Mouse (Mus musculus): ENCODE measurements at regions not wholly inside any gene's neighbourhood (a gene's known extent, or its start where the extent isn't known, plus 50 kb on each side); places are given as distances from the start of the nearest gene placed in this dataset.

- 82% methylated on average over 5 of the region's 5 CpGs for WGBS
- H3K4me1 ChIP-seq: peaks cover 5% of the 10 kb centered on the region; the same call in 1 of the 2 replicates
- H3K4me3 ChIP-seq: no peak overlapping the region
- no peak overlapping the region for H3K9ac ChIP-seq
- no peaks in the 10 kb centered on the region for H3K36me3 ChIP-seq
- H3K27ac ChIP-seq: no peak overlapping the region
- ATAC-seq (ENCODE audit: low FRiP score, low read depth): no peak
- H3K27me3 ChIP-seq: no peaks in the 10 kb centered on the region
- no peak overlapping the region for H3K4me2 ChIP-seq (replicated peaks)
- 0 out of 2 replicates have a peak, but pooled peaks cover 4% of the 10 kb centered on the region for H3K9me3 ChIP-seq
These were observed 363.4 kb upstream of the Dynlrb2 start for GRCm38 (mm10) chr8:116141363-116141762.

- peaks cover 5% of the 10 kb centered on the region; the same call in 1 of the 2 replicates for H3K4me1 ChIP-seq
- no peak overlapping the region for H3K27ac ChIP-seq
- H3K4me3 ChIP-seq: no peak overlapping the region
- no peaks in the 10 kb centered on the region for H3K9me3 ChIP-seq
- H3K9ac ChIP-seq: no peak overlapping the region
- ATAC-seq (ENCODE audit: low FRiP score, low read depth): no peak
- no peak overlapping the region for H3K4me2 ChIP-seq (replicated peaks)
- H3K27me3 ChIP-seq: no peaks in the 10 kb centered on the region
- 93% methylated on average over 1 of the region's 1 CpGs for WGBS
- no peaks in the 10 kb centered on the region for H3K36me3 ChIP-seq
These were observed 364.8 kb upstream of the Dynlrb2 start for GRCm38 (mm10) chr8:116139934-116140333.

- ATAC-seq (ENCODE audit: low FRiP score, low read depth): no peak
- Histone ChIP-seq H3K36me3 (no peaks in the 10 kb centered on the region), H3K4me1 (no peaks in the 10 kb centered on the region), H3K9me3 (no peaks in the 10 kb centered on the region), H3K27me3 (peaks cover 4% of the 10 kb centered on the region; the same call in 1 of the 2 replicates), H3K27ac (no peak overlapping the region), H3K4me3 (no peak overlapping the region), H3K9ac (no peak overlapping the region), H3K4me2 (replicated peaks) (no peak overlapping the region)
- WGBS: 65% methylated on average over 2 of the region's 2 CpGs
These were observed 367.0 kb upstream of the Dynlrb2 start for GRCm38 (mm10) chr8:116137765-116138164.

- no peak overlapping the region for H3K4me2 ChIP-seq (replicated peaks)
- H3K4me3 ChIP-seq: no peak overlapping the region
- no peak for ATAC-seq (ENCODE audit: low FRiP score, low read depth)
- no peak overlapping the region for H3K9ac ChIP-seq
- no peaks in the 10 kb centered on the region for H3K4me1 ChIP-seq
- 87% methylated on average over 2 of the region's 2 CpGs for WGBS
- no peaks in the 10 kb centered on the region for H3K36me3 ChIP-seq
- H3K9me3 ChIP-seq: no peaks in the 10 kb centered on the region
- H3K27me3 ChIP-seq: peaks cover 7% of the 10 kb centered on the region; the same call in 1 of the 2 replicates
- no peak overlapping the region for H3K27ac ChIP-seq
These were observed 371.3 kb upstream of the Dynlrb2 start for GRCm38 (mm10) chr8:116133503-116133902.

GRCm38 (mm10) chr8:116133084-116133483 lies 371.7 kb upstream of the Dynlrb2 start:
- H3K27ac ChIP-seq: no peak overlapping the region
- peaks cover 7% of the 10 kb centered on the region; the same call in 1 of the 2 replicates for H3K27me3 ChIP-seq
- no peak overlapping the region for H3K4me2 ChIP-seq (replicated peaks)
- no peak overlapping the region for H3K9ac ChIP-seq
- no peaks in the 10 kb centered on the region for H3K9me3 ChIP-seq
- H3K4me3 ChIP-seq: no peak overlapping the region
- H3K36me3 ChIP-seq: no peaks in the 10 kb centered on the region
- ATAC-seq (ENCODE audit: low FRiP score, low read depth): no peak
- no peaks in the 10 kb centered on the region for H3K4me1 ChIP-seq
- 86% methylated on average over 3 of the region's 3 CpGs for WGBS

- Histone ChIP-seq H3K9ac (no peak overlapping the region), H3K27ac (peak overlapping the region; percentile 52; the same call in 1 of the 2 replicates), H3K9me3 (no peaks in the 10 kb centered on the region), H3K4me1 (peaks cover 36% of the 10 kb centered on the region), H3K4me3 (no peak overlapping the region), H3K27me3 (peaks cover 16% of the 10 kb centered on the region; the same call in 1 of the 2 replicates), H3K4me2 (replicated peaks) (peak overlapping the region; percentile 44), H3K36me3 (no peaks in the 10 kb centered on the region)
- peak; percentile 66; the same call in 1 of the 2 replicates for ATAC-seq (ENCODE audit: low FRiP score, low read depth)
- WGBS: 16% methylated on average over 13 of the region's 13 CpGs
These were observed 384.7 kb upstream of the Dynlrb2 start for GRCm38 (mm10) chr8:116120067-116120466.

- ATAC-seq (ENCODE audit: low FRiP score, low read depth): no peak
- WGBS: 83% methylated on average over 2 of the region's 2 CpGs
These were observed 386.9 kb upstream of the Dynlrb2 start for GRCm38 (mm10) chr8:116117919-116118318.

GRCm38 (mm10) chr8:116116625-116117024 lies 388.1 kb upstream of the Dynlrb2 start:
- Histone ChIP-seq H3K9ac (no peak overlapping the region), H3K27me3 (peaks cover 13% of the 10 kb centered on the region), H3K9me3 (no peaks in the 10 kb centered on the region), H3K36me3 (no peaks in the 10 kb centered on the region), H3K4me1 (peaks cover 38% of the 10 kb centered on the region), H3K4me2 (replicated peaks) (no peak overlapping the region), H3K27ac (no peak overlapping the region), H3K4me3 (no peak overlapping the region)
- WGBS: 66% methylated on average over 7 of the region's 7 CpGs
- ATAC-seq (ENCODE audit: low FRiP score, low read depth): no peak

More at GRCm38 (mm10) chr8:116117919-116118318, 386.9 kb upstream of the Dynlrb2 start:
- Histone ChIP-seq H3K9ac (no peak overlapping the region), H3K4me1 (peaks cover 38% of the 10 kb centered on the region), H3K9me3 (no peaks in the 10 kb centered on the region), H3K36me3 (no peaks in the 10 kb centered on the region), H3K27ac (no peak overlapping the region), H3K4me2 (replicated peaks) (no peak overlapping the region), H3K27me3 (peaks cover 19% of the 10 kb centered on the region), H3K4me3 (no peak overlapping the region)

- Histone ChIP-seq H3K27me3 (peaks cover 13% of the 10 kb centered on the region), H3K4me2 (replicated peaks) (peak overlapping the region; percentile 36), H3K36me3 (no peaks in the 10 kb centered on the region), H3K9ac (no peak overlapping the region), H3K9me3 (no peaks in the 10 kb centered on the region), H3K27ac (no peak overlapping the region; the same call in 1 of the 2 replicates), H3K4me3 (no peak overlapping the region), H3K4me1 (peaks cover 37% of the 10 kb centered on the region)
- ATAC-seq (ENCODE audit: low FRiP score, low read depth): peak; percentile 66
- 35% methylated on average over 18 of the region's 18 CpGs for WGBS
These were observed 388.9 kb upstream of the Dynlrb2 start for GRCm38 (mm10) chr8:116115811-116116372.

GRCm38 (mm10) chr8:116114978-116115377 lies 389.8 kb upstream of the Dynlrb2 start:
- no peak overlapping the region for H3K4me3 ChIP-seq
- no peak overlapping the region for H3K4me2 ChIP-seq (replicated peaks)
- ATAC-seq (ENCODE audit: low FRiP score, low read depth): no peak
- peaks cover 13% of the 10 kb centered on the region for H3K27me3 ChIP-seq
- no peak overlapping the region for H3K9ac ChIP-seq
- WGBS: 66% methylated on average over 2 of the region's 2 CpGs
- H3K4me1 ChIP-seq: peaks cover 28% of the 10 kb centered on the region
- H3K36me3 ChIP-seq: no peaks in the 10 kb centered on the region
- no peaks in the 10 kb centered on the region for H3K9me3 ChIP-seq
- H3K27ac ChIP-seq: no peak overlapping the region

- Histone ChIP-seq H3K4me1 (peaks cover 23% of the 10 kb centered on the region), H3K9me3 (no peaks in the 10 kb centered on the region), H3K27ac (no peak overlapping the region), H3K27me3 (peaks cover 13% of the 10 kb centered on the region), H3K36me3 (no peaks in the 10 kb centered on the region), H3K4me3 (no peak overlapping the region), H3K4me2 (replicated peaks) (no peak overlapping the region), H3K9ac (no peak overlapping the region)
- no peak for ATAC-seq (ENCODE audit: low FRiP score, low read depth)
- 64% methylated on average over 2 of the region's 2 CpGs for WGBS
These were observed 390.3 kb upstream of the Dynlrb2 start for GRCm38 (mm10) chr8:116114502-116114901.

GRCm38 (mm10) chr8:116111168-116111567 lies 393.6 kb upstream of the Dynlrb2 start:
- WGBS: 72% methylated on average over 12 of the region's 12 CpGs
- H3K4me2 ChIP-seq (replicated peaks): no peak overlapping the region
- peaks cover 9% of the 10 kb centered on the region for H3K27me3 ChIP-seq
- H3K4me3 ChIP-seq: no peak overlapping the region
- H3K9me3 ChIP-seq: peaks cover 5% of the 10 kb centered on the region; the same call in 1 of the 2 replicates
- no peak for ATAC-seq (ENCODE audit: low FRiP score, low read depth)
- no peak overlapping the region for H3K27ac ChIP-seq
- no peaks in the 10 kb centered on the region for H3K36me3 ChIP-seq
- H3K9ac ChIP-seq: no peak overlapping the region
- peaks cover 15% of the 10 kb centered on the region for H3K4me1 ChIP-seq

- 62% methylated on average over 3 of the region's 3 CpGs for WGBS
- Histone ChIP-seq H3K27me3 (no peaks in the 10 kb centered on the region), H3K9ac (no peak overlapping the region), H3K27ac (no peak overlapping the region), H3K4me1 (no peaks in the 10 kb centered on the region), H3K4me2 (replicated peaks) (no peak overlapping the region), H3K4me3 (no peak overlapping the region), H3K9me3 (no peaks in the 10 kb centered on the region), H3K36me3 (no peaks in the 10 kb centered on the region)
- no peak for ATAC-seq (ENCODE audit: low FRiP score, low read depth)
These were observed 389.1 kb upstream of the Maf start for GRCm38 (mm10) chr8:116096666-116097065.

Measured in limb, embryonic 13.5 days (tissue).